Mouse (Mus musculus): ENCODE data around the gene Tbcd. TPM values are rescaled to one million over a fixed set of nuclear protein-coding genes. Genes with fewer than 3 reads are reported as not detected.

The Tbcd gene
- total RNA-seq, 2 experiments from 2014 or later, result 27.9 to 36.7 TPM

DNA sequence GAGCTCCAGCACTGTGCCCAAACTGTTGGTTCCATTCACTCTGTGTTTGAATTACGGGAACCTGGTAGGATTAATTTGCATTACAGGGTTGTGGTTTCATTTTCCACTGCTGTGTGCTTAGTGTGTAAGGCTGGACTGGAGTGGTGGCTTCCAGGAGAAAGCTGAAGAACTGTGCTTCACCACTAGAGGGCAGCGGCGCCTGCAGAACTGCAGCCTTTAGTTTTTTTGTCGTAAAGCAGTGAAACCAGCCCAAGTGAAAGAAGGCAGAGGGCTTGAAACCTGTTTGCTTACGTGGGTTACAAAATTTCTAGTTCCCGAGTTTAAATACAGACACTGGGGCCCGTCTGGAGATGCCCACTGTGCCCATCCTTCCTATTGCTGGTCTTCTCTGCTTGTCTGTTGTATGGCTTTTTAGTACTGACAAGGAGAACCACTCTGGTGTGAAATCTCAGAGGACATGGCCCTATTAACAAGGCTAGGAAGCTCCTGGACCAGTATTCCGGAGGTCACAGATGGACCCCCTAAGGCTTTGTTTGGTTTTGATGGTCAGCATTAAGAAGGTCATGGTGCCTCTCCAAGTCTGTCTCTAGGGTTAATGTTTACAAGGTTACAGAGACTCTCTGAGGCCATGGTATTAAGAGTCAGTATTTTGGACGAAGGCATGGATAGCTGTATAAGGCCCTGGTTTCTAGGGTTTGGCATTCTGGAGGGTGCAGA is 24.1 kb downstream of the Tbcd start:
- DNase-seq (ENCODE audit: low spot score in 2 of 2), result peak; percentile 71 to 77

DNA sequence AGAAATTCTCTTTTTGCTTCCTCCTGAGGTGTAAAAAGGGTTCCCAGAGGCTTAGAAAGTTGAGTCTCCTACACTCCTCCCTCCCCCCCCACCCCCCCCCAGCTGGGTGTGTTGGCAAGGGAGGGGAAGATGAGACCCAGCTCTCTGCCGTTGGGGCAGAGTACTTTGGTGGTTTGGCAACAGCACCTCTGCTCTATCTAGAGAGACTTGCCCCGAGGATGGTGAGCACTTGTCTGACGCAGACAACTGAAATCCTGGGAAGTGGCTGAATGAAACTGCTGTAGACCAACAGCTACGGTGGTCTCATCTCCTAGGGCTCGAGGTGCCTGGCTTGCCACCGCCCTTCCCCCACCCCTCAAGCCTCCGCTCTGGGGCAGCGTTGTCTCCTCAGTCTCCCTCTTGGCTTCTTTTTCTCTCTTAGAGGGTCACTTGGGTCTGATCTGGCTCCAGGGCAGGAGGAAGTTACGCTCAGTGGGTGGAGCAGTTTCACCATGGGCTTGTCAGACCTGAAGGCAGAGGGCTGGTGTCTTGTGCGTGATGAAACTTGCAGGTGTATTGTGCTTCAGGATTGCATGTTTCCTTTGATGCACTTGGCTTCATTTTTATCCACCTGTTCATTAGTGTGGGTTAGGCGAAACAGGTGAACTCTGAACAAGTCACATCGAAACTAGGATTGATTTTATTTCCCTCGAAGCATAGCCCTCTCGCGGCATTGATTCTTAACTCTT is 27.9 kb downstream of the Tbcd start:
- DNase-seq (ENCODE audit: low spot score in 2 of 2), result no peak

DNA sequence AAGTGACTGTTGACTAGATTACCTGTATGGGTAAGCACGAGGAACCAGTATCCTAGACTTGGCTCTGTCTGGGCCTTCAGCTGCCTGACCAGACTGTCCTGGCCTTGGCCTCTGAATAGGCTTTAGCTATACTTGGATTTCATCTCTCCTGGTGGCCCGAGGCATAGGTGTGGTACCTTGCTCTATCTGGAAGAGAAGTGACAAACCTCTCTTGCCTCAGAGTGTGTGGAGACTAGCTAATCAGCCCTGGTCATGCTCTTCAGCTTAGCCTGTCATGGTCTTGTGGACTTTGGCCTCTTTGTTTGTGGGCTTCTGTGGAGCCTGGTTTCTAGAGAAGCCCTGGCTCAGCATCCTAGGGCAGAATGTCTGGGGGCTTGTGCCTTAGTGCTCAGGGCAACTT is 29.4 kb downstream of the Tbcd start:
- DNase-seq (ENCODE audit: low spot score in 2 of 2), result no peak

DNA sequence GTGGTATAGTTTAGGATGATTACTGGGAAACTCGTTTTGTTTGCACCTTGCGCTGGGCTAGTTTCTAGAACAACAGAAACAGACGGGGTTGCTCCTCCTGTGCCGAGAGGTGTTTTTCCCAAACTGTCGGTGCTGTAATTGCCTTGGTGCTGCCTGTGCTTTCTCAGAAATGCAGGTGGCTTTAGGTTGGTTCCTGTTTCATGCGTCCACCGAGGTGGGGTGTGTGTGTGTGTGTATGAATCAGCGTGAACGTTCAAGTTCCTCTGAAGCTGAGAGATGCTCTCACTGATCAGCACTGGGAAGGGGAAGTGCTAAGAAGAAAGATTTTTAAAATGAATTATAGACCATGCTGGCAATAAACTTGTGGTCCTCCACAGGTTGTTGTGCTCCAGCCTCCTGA is 34.1 kb downstream of the Tbcd start:
- DNase-seq (ENCODE audit: low spot score in 2 of 2), result no peak

DNA sequence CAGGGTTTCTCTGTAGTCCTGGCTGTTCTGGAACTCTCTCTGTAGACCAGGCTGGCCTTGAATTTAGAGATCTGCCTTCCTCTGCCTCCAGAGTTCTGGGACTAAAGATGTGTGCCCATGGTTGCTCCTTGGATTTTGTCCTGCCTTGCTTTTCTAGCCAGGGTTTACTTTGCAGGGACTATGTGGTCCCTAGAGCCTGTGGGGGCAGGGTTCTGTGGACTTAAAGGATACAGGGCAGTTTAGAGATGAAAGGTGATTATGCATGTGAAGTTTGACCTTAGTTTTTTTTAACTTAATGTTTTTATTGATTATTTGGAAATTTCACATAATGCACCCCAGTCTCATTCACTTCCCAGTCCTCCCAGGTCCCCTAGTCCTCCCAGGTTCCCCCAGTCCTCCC is 38.9 kb downstream of the Tbcd start:
- no peak for DNase-seq (ENCODE audit: low spot score in 2 of 2)

DNA sequence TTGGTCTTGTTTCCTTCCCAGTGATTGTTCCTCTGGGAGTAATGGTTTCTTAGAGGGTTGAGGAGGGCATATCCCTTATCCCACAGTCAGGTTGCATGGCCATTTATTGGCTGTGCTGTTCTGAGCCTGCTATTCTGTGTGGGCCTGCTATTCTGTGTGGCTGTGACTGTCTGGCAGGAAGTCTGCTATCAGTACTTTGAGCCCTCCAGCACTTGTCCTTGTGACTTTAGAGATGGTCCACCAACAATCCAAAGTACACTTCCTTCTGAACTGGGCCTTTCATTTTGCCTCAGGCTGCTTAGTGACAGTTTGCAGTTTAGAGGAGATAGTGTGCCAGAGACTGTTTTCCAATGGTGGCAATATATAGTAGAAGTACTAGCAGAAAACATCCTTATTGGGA is 48.8 kb downstream of the Tbcd start:
- DNase-seq (ENCODE audit: low spot score in 2 of 2), result no peak

DNA sequence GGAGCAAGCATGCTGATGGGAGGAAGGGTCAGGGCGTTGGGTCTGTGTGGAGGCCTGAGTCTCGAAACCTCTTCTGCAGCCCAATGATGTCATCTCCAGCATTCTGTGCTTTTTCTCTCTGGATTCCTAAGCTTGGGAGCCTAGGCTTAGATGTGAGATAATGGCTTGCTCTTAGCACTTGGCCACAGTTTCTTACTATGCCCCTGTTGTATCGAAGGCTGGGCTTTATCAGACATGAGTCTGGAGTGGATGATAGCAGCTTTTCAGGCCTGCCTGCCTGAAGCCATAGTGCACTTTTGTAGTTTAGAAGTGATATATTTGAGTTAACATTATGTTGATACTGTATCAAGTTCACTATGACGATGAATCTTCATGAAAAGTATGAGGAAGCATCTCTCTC is 49.8 kb downstream of the Tbcd start:
- DNase-seq (ENCODE audit: low spot score in 2 of 2), result no peak

DNA sequence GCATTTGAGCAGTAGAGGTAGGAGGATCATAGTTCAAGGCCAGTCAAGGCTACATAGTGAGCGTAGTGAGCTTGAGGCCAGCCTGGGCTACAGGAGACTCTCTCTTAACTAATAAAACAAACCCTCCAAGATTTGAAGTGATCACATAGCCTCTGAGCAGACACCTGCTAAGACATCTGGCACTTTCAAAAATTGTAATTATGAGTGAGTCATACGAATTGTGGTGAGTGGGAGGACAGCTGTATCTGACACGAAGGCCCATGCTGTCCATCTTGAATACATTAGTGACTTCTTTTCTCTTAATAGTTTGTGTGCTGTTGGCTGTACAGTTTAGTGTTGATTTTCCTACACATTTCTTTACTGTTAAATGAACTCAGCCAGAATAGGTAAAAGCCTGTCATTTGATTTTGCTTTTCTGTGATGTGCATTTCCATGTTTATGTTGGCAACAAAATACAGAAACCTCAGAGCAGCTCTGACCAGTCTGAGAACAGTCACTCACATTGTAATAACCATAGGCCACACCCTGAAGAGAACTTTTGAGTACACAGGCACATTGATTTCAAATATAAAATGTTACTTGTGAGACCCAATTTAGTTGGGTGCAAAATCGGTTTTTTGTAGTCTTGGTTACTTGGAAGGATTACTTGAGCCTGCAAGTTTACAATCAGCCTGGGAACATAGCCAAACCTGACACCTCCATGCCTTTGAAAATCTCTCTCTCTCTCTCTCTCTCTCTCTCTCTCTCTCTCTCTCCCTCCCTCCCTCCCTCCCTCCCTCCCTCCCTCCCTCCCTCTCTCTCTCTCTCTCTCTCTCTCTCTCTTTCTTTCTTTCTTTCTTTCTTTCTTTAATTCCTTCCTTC is 50.5 kb downstream of the Tbcd start:
- DNase-seq (ENCODE audit: low spot score in 2 of 2), result no peak

- no peak for DNase-seq (ENCODE audit: low spot score in 2 of 2)
These were observed 56.7 kb downstream of the Tbcd start for GRCm38 (mm10) chr11:121508478-121508877.

DNA sequence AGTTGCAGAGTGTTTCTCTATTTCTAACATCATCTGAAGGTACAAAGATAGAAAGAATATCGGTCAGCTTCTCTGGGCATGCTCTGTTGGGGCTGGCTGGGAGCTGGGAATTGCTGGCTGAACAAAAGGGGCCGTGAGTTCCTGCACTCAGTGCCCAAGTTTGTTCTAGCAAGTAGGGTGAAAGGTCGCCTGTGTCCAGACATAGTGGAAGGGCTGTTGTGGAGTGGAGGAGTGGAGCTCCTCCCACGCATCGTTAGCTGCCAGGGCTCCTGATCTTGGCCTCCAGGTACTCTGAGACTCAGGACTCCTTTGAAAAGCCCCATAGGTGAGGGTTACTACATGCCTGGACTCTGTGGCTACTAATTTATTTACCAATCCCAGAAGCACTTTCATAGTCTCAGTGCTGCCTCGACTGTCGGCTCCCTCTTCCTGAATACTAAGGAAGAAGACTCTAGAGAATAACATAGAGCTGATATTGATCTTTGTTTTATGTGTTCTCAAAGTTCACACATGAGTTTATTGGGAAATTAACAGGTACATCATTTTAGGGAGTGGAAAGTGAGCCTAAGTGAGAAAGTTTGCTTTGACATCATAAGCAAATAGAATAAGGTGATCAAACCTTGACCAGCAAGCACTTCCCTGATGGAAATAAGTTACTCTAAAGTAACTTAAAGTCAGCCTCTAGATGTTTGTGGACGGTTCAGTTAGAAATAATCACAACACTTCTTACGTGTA is 58.9 kb downstream of the Tbcd start:
- DNase-seq (ENCODE audit: low spot score in 2 of 2), result no peak

- no peak for DNase-seq (ENCODE audit: low spot score in 2 of 2)
These were observed 61.3 kb downstream of the Tbcd start for GRCm38 (mm10) chr11:121512896-121513572.

DNA sequence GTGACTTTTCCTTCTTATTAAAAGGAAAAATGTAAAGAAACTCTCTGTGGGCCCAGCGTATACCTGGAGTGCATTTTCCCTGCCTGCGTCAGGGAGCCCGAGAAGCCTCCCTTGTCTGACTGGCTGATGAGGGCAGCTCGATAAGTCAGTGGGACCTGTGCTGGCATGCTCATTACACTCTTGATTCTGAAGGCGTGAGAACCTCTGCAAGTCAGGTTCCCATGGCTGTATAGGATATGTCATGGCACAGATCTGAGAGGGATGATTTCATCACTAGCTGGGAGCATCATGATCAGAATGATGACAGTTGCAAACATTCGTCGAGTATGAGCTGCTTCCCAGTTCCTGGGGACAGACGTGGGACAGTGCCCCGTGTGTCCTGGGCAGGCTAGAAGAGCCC is 64.2 kb downstream of the Tbcd start:
- DNase-seq (ENCODE audit: low spot score in 2 of 2), result no peak

- no peak for DNase-seq (ENCODE audit: low spot score in 2 of 2)
These were observed 65.2 kb downstream of the Tbcd start for GRCm38 (mm10) chr11:121516906-121517305.

- DNase-seq (ENCODE audit: low spot score in 2 of 2), result no peak
These were observed 66.1 kb downstream of the Tbcd start for GRCm38 (mm10) chr11:121517687-121518465.

DNA sequence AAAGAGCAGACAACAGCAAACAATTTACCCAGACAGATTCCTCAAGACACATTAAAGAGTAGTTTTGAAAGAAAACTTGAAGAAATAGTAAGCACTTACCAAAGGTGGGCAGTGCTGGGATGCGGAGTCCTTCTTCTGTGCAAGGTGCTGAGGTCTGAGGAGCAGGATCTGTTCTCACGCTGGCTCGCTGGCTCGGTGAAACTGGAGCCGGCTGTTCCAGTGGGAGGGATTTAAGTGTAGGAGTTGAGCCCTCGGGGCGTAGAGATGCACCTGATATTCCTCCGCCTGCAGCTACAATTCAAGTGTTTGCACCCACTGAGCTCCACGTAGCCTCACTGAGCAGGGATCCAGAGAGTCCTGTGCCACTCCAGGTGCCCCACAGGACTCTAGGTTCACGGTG is 67.4 kb downstream of the Tbcd start, which contains the start of gene Zfp750:
Gene Zfp750, minus strand, starts transcription at position 203 of the 400 bp plus-strand sequence.
- no peak for DNase-seq (ENCODE audit: low spot score in 2 of 2)

DNA sequence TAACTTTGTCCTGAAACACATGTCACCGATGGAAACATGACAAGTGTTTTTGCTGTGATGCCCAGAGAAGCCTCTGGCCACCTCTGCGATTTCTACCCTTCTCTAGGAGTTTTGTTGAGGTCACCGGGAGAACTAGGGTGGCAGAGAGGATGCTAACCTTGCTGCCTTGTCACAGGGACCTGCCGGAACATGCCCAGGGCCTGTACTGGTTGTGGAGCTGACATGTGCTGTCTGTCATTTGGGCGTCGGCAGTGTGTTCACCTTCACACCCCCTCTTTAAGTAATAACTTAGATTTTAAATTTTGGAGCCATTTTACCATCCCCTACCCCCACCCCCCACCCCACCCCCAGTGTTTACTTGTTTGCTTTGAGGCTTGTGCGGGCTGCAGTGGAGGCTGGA is 68.0 kb downstream of the Tbcd start:
- DNase-seq (ENCODE audit: low spot score in 2 of 2), result no peak

DNA sequence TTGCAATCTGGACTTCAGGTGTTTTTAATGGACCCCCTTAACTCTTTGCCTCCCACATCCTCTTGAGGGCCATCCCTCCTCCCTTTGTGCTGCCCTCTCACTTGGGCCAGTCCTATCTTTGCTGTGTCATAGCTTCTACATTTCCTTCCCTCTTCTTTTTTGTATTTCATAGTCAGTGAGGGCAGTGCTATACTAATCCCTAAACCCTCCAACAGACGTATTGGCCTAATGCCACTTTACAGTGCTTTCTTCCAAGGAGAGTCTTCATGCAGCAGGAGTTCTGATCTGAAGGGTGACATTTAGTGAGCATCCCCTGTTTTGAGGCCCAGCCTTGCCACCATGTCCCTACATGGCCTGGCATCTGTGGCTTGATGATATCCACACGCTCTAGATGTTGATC is 69.0 kb downstream of the Tbcd start:
- no peak for DNase-seq (ENCODE audit: low spot score in 2 of 2)

DNA sequence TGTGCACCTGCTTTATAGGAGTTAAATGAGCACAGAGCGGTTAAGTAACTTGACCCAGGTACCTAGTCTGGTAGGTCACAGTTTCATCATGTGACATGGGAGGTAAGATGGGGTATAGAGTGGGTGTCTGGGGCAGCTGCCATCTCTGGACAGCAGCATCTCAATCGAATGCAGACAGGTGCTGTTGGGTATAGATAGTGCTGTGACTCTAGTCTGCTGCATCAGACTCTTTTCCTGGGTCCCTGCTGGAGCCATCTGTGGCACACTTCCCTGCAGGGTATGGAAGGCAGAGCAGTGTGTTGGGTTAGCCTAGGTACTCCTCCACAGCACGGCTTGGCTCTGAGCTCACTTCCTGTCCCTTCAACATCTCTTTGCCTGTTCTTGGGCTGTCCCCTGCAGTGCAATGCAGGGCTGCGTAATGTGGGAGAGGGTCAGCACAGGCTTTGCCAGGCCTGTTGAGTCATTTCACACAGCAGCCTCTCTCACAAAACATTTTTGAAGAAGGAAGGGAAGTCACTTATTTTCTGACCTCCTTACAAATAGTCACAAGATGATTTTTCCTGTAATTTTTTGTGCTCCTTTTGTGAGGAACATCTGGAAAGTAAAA is 70.5 kb downstream of the Tbcd start:
- no peak for DNase-seq (ENCODE audit: low spot score in 2 of 2)

GRCm38 (mm10) chr11:121524191-121524590 is 72.4 kb downstream of the Tbcd start:
- DNase-seq (ENCODE audit: low spot score in 2 of 2), result no peak
